Mouse (Mus musculus) neural tube, embryonic 14.5 days (tissue): Measurements from ENCODE around the gene Smad3. TPM values are rescaled to one million over a fixed set of nuclear protein-coding genes. Genes with fewer than 3 reads are reported as not detected.

Experiments
- ATAC-seq: fragments of 200-750 bp; cut with Nextera tagmentation; 2 replicates; pipeline ENCODE4 v1.8.0; 2017; ENCODE audit warnings: low read depth, mild to moderate bottlenecking, moderate TSS enrichment, moderate library complexity
- H3K27ac ChIP-seq: fragments of 300-500 bp; sonication (generic); 2 replicates; pipeline ENCODE4 v1.5.1; 2014; ENCODE audit warnings: low read depth, mild to moderate bottlenecking, control low read depth, low read length, moderate library complexity, mixed read lengths
- H3K27me3 ChIP-seq: fragments of 300-500 bp; sonication (generic); 2 replicates; pipeline ENCODE4 v1.6.1; 2014; ENCODE audit warnings: low read length; ENCODE audit not compliant: control insufficient read depth, insufficient read depth
- H3K36me3 ChIP-seq: fragments of 300-500 bp; sonication (generic); 2 replicates; pipeline ENCODE4 v1.6.1; 2014; ENCODE audit warnings: low read length, mixed read lengths; ENCODE audit not compliant: control insufficient read depth, insufficient read depth
- H3K4me1 ChIP-seq: fragments of 300-500 bp; sonication (generic); 2 replicates; pipeline ENCODE4 v1.6.1; 2014; ENCODE audit warnings: low read length; ENCODE audit not compliant: control insufficient read depth, insufficient read depth
- H3K4me2 ChIP-seq: fragments of 300-500 bp; sonication (generic); 2 replicates; pipeline ENCODE4 v1.6.1; 2014; ENCODE audit warnings: mild to moderate bottlenecking, low read depth, low read length, control low read depth
- H3K4me3 ChIP-seq: fragments of 300-500 bp; sonication (generic); 2 replicates; pipeline ENCODE4 v1.5.1; 2014; ENCODE audit warnings: low read depth, low read length, control low read depth, mixed read lengths
- H3K9ac ChIP-seq: fragments of 300-500 bp; sonication (generic); replicated peaks from 2 replicates; pipeline ENCODE4 v1.6.1; 2014; ENCODE audit warnings: low read depth, mild to moderate bottlenecking, control low read depth, low read length, mixed read lengths
- H3K9me3 ChIP-seq: fragments of 300-500 bp; sonication (generic); 2 replicates; pipeline ENCODE4 v1.6.1; 2016; ENCODE audit warnings: low read length; ENCODE audit not compliant: control insufficient read depth
- WGBS: fragments of 180-500 bp; shearing (Covaris S2); extraction: QIAGEN DNeasy Blood & Tissue Kit; methylation state at CpG from one replicate; pipeline ENCODE4 v1.1.7; 2014; 5-methylcytosine and 5-hydroxymethylcytosine counted together
- polyA plus RNA-seq: library from polyadenylated mRNA; unstranded; fragments of >200 nt; fragmentation: Nextera tagmentation; extraction: Ambion mirVana; gene quantifications from 2 replicates; pipeline ENCODE4 v1.2.1, GENCODE M21; 2014

Gene Smad3
- polyA plus RNA-seq, 1 experiment from 2014 or later, result 6.4 TPM

- ATAC-seq, result no peak
- no peaks in the 10 kb centered on the region for H3K27me3 ChIP-seq
- WGBS, result 69% methylated on average over 16 of the region's 16 CpGs
Measured at GRCm38 (mm10) chr9:63702502-63703013, 55.2 kb downstream of the Smad3 start.

GRCm38 (mm10) chr9:63701957-63702309 is 55.9 kb downstream of the Smad3 start:
- 88% methylated on average over 4 of the region's 4 CpGs for WGBS
- no peaks in the 10 kb centered on the region for H3K36me3 ChIP-seq
- H3K9ac ChIP-seq, result no peak overlapping the region
- H3K27ac ChIP-seq, result no peak overlapping the region
- no peak overlapping the region for H3K4me2 ChIP-seq
- H3K27me3 ChIP-seq, result no peaks in the 10 kb centered on the region
- no peaks in the 10 kb centered on the region for H3K9me3 ChIP-seq
- no peak overlapping the region for H3K4me3 ChIP-seq
- no peak for ATAC-seq
- 0 out of 2 replicates have a peak, but pooled peaks cover 5% of the 10 kb centered on the region for H3K4me1 ChIP-seq

More at GRCm38 (mm10) chr9:63702502-63703013, 55.2 kb downstream of the Smad3 start:
- Histone ChIP-seq H3K4me2 (no peak overlapping the region), H3K36me3 (no peaks in the 10 kb centered on the region), H3K9me3 (no peaks in the 10 kb centered on the region), H3K9ac (no peak overlapping the region), H3K27ac (no peak overlapping the region), H3K4me3 (no peak overlapping the region), H3K4me1 (0 out of 2 replicates have a peak, but pooled peaks cover 4% of the 10 kb centered on the region)

- H3K36me3 ChIP-seq, result no peaks in the 10 kb centered on the region
- no peaks in the 10 kb centered on the region for H3K27me3 ChIP-seq
- H3K4me3 ChIP-seq, result no peak overlapping the region
- no peaks in the 10 kb centered on the region for H3K9me3 ChIP-seq
- 79% methylated on average over 10 of the region's 10 CpGs for whole genome bisulfite sequencing
- H3K4me2 ChIP-seq, result no peak overlapping the region
- ATAC-seq, result no peak
- no peak overlapping the region for H3K9ac ChIP-seq
- H3K27ac ChIP-seq, result no peak overlapping the region
- 0 out of 2 replicates have a peak, but pooled peaks cover 10% of the 10 kb centered on the region for H3K4me1 ChIP-seq
Measured at GRCm38 (mm10) chr9:63701258-63701956, 56.4 kb downstream of the Smad3 start.

- 82% methylated on average over 4 of the region's 4 CpGs for WGBS
- Histone ChIP-seq H3K27me3 (no peaks in the 10 kb centered on the region), H3K9me3 (no peaks in the 10 kb centered on the region), H3K9ac (no peak overlapping the region), H3K4me1 (0 out of 2 replicates have a peak, but pooled peaks cover 10% of the 10 kb centered on the region), H3K36me3 (no peaks in the 10 kb centered on the region), H3K27ac (no peak overlapping the region), H3K4me2 (no peak overlapping the region), H3K4me3 (no peak overlapping the region)
- ATAC-seq, result no peak
Measured at GRCm38 (mm10) chr9:63699145-63699544, 58.6 kb downstream of the Smad3 start.

GRCm38 (mm10) chr9:63698320-63699045 is 59.3 kb downstream of the Smad3 start:
- Histone ChIP-seq H3K27ac (no peak overlapping the region), H3K4me3 (no peak overlapping the region), H3K9ac (no peak overlapping the region), H3K4me1 (0 out of 2 replicates have a peak, but pooled peaks cover 10% of the 10 kb centered on the region), H3K27me3 (no peaks in the 10 kb centered on the region), H3K9me3 (no peaks in the 10 kb centered on the region), H3K36me3 (no peaks in the 10 kb centered on the region), H3K4me2 (no peak overlapping the region)
- WGBS, result 73% methylated on average over 5 of the region's 7 CpGs
- no peak for ATAC-seq

- WGBS, result 47% methylated on average over 5 of the region's 5 CpGs
- no peak overlapping the region for H3K9ac ChIP-seq
- H3K4me1 ChIP-seq, result 0 out of 2 replicates have a peak, but pooled peaks cover 10% of the 10 kb centered on the region
- no peaks in the 10 kb centered on the region for H3K36me3 ChIP-seq
- no peak overlapping the region for H3K4me3 ChIP-seq
- no peak for ATAC-seq
- H3K27me3 ChIP-seq, result no peaks in the 10 kb centered on the region
- no peak overlapping the region for H3K27ac ChIP-seq
- no peak overlapping the region for H3K4me2 ChIP-seq
- no peaks in the 10 kb centered on the region for H3K9me3 ChIP-seq
Measured at GRCm38 (mm10) chr9:63697606-63698005, 60.2 kb downstream of the Smad3 start.

- no peak overlapping the region for H3K4me3 ChIP-seq
- H3K4me2 ChIP-seq, result no peak overlapping the region
- H3K4me1 ChIP-seq, result 0 out of 2 replicates have a peak, but pooled peaks cover 7% of the 10 kb centered on the region
- H3K27me3 ChIP-seq, result no peaks in the 10 kb centered on the region
- WGBS, result 26% methylated on average over 10 of the region's 10 CpGs
- no peaks in the 10 kb centered on the region for H3K36me3 ChIP-seq
- no peak overlapping the region for H3K9ac ChIP-seq
- H3K9me3 ChIP-seq, result no peaks in the 10 kb centered on the region
- no peak for ATAC-seq
- no peak overlapping the region for H3K27ac ChIP-seq
Measured at GRCm38 (mm10) chr9:63696463-63697105, 61.2 kb downstream of the Smad3 start.

- 82% methylated on average over 2 of the region's 2 CpGs for WGBS
Measured at GRCm38 (mm10) chr9:63691960-63692359, 65.8 kb downstream of the Smad3 start.

More at GRCm38 (mm10) chr9:63691960-63692359, 65.8 kb downstream of the Smad3 start:
- Histone ChIP-seq H3K4me1 (0 out of 2 replicates have a peak, but pooled peaks cover 6% of the 10 kb centered on the region), H3K27me3 (no peaks in the 10 kb centered on the region), H3K9ac (no peak overlapping the region), H3K36me3 (no peaks in the 10 kb centered on the region), H3K4me2 (no peak overlapping the region), H3K4me3 (no peak overlapping the region), H3K27ac (no peak overlapping the region), H3K9me3 (no peaks in the 10 kb centered on the region)
- no peak for ATAC-seq
